Mouse (Mus musculus): Measurements from ENCODE around the gene Rgs3. TPM values are rescaled to one million over a fixed set of nuclear protein-coding genes. Genes with fewer than 3 reads are reported as not detected.

Gene Rgs3
- polyA plus RNA-seq, 1 experiment from 2014 or later = 6.6 TPM

DNA sequence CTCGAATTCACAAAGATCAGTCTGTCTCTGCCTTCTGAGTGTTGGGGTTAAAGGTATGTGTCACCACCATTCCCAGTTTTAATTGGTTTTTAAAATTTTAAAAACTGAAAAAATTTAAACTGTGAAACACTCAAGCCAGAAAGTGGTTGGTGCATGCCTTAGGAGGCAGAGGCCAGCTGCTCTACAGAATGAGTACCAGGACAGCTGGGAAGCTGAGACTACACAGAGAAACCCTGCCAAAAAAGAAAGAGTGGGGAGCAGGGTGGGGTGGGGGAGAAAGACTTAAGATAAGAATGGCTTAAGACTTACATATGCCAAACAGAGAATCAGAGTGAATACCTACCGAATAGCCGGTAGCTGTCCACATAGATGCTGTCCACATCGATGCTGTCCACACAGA lies 73.6 kb downstream of the Rgs3 start:
- H3K4me3 ChIP-seq (ENCODE audit: low read depth, low read length) = no peak overlapping the region
- H3K27me3 ChIP-seq (ENCODE audit: insufficient read depth, low read length) = no peaks in the 10 kb centered on the region
- no peak for TF ChIP-seq CTCF (IDR thresholded peaks at IDR 0.05; ENCODE audit: low read depth)
- no peak for TF ChIP-seq EP300 (IDR thresholded peaks at IDR 0.05; ENCODE audit: low read depth)
- no peak overlapping the region for H3K27ac ChIP-seq (ENCODE audit: low read depth)
- 84% methylated on average over 4 of the region's 4 CpGs for WGBS (ENCODE audit: insufficient replicate concordance)
- no peaks in the 10 kb centered on the region for H3K9me3 ChIP-seq (ENCODE audit: low read length)
- ATAC-seq (no peak), DNase-seq (no peak)
- no peak overlapping the region for H3K9ac ChIP-seq (replicated peaks)
- H3K4me1 ChIP-seq (ENCODE audit: insufficient read depth) = peaks cover 16% of the 10 kb centered on the region
- no peak overlapping the region for H3K4me2 ChIP-seq (ENCODE audit: low read depth, low read length)
- no peaks in the 10 kb centered on the region for H3K36me3 ChIP-seq (replicated peaks; ENCODE audit: insufficient read depth, low read length)

- no peak for TF ChIP-seq CTCF (IDR thresholded peaks at IDR 0.05; ENCODE audit: low read depth)
- TF ChIP-seq EP300 (IDR thresholded peaks at IDR 0.05; ENCODE audit: low read depth) = no peak
- H3K4me2 ChIP-seq (ENCODE audit: low read depth, low read length) = peak overlapping the region; percentile 32; the same call in 1 of the 2 replicates
- H3K27me3 ChIP-seq (ENCODE audit: insufficient read depth, low read length) = no peaks in the 10 kb centered on the region
- H3K27ac ChIP-seq (ENCODE audit: low read depth) = peak overlapping the region; percentile 34
- DNase-seq (peak; percentile 39), ATAC-seq (peak; percentile 61)
- no peak overlapping the region; the same call in 1 of the 2 replicates for H3K9ac ChIP-seq (replicated peaks)
- no peaks in the 10 kb centered on the region for H3K36me3 ChIP-seq (replicated peaks; ENCODE audit: insufficient read depth, low read length)
- WGBS (ENCODE audit: insufficient replicate concordance) = 29% methylated on average over 9 of the region's 13 CpGs
- peaks cover 16% of the 10 kb centered on the region for H3K4me1 ChIP-seq (ENCODE audit: insufficient read depth)
- H3K4me3 ChIP-seq (ENCODE audit: low read depth, low read length) = no peak overlapping the region
- no peaks in the 10 kb centered on the region for H3K9me3 ChIP-seq (ENCODE audit: low read length)
Measured at GRCm38 (mm10) chr4:62634054-62634591, 74.5 kb downstream of the Rgs3 start.

DNA sequence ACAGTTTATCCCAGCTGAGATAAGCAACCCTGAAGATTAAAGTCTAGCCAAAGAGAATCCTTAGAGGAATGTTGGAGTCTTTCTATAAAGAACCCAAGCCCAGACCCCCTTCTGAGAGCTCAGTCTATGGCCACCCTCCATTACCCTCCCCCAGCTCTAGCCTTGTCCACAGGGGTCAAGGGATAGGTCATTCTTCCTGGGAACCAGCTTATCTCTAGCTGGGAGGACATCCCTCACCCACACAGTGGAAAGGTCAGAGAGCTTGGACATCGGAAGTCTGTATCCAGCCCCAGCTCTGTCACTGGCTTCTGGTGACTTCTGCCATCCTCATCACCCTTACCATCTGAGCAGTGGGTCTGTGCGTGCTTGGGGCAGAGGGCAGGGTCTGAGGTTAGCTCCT lies 75.2 kb downstream of the Rgs3 start:
- Histone ChIP-seq H3K4me1 (ENCODE audit: insufficient read depth) (peaks cover 13% of the 10 kb centered on the region), H3K4me3 (ENCODE audit: low read depth, low read length) (no peak overlapping the region), H3K9ac (replicated peaks) (no peak overlapping the region), H3K9me3 (ENCODE audit: low read length) (no peaks in the 10 kb centered on the region), H3K36me3 (replicated peaks; ENCODE audit: insufficient read depth, low read length) (no peaks in the 10 kb centered on the region), H3K27me3 (ENCODE audit: insufficient read depth, low read length) (no peaks in the 10 kb centered on the region), H3K4me2 (ENCODE audit: low read depth, low read length) (0 out of 2 replicates have a peak overlapping the region, but pooled peaks have one; percentile 22), H3K27ac (ENCODE audit: low read depth) (0 out of 2 replicates have a peak overlapping the region, but pooled peaks have one; percentile 34)
- DNase-seq = no peak
- 56% methylated on average over 2 of the region's 2 CpGs for WGBS (ENCODE audit: insufficient replicate concordance)
- TF ChIP-seq EP300 (IDR thresholded peaks at IDR 0.05; ENCODE audit: low read depth) (no peak), CTCF (IDR thresholded peaks at IDR 0.05; ENCODE audit: low read depth) (no peak)
- peak; percentile 51 for ATAC-seq

GRCm38 (mm10) chr4:62636047-62636446 lies 76.4 kb downstream of the Rgs3 start:
- no peak for ATAC-seq
- no peak overlapping the region for H3K27ac ChIP-seq (ENCODE audit: low read depth)
- WGBS (ENCODE audit: insufficient replicate concordance) = 68% methylated on average over 6 of the region's 6 CpGs
- H3K27me3 ChIP-seq (ENCODE audit: insufficient read depth, low read length) = no peaks in the 10 kb centered on the region
- no peaks in the 10 kb centered on the region for H3K36me3 ChIP-seq (replicated peaks; ENCODE audit: insufficient read depth, low read length)
- DNase-seq = no peak
- no peak for TF ChIP-seq EP300 (IDR thresholded peaks at IDR 0.05; ENCODE audit: low read depth)
- TF ChIP-seq CTCF (IDR thresholded peaks at IDR 0.05; ENCODE audit: low read depth) = no peak
- H3K9ac ChIP-seq (replicated peaks) = no peak overlapping the region
- no peak overlapping the region for H3K4me3 ChIP-seq (ENCODE audit: low read depth, low read length)
- no peak overlapping the region for H3K4me2 ChIP-seq (ENCODE audit: low read depth, low read length)
- no peaks in the 10 kb centered on the region for H3K9me3 ChIP-seq (ENCODE audit: low read length)
- peaks cover 21% of the 10 kb centered on the region for H3K4me1 ChIP-seq (ENCODE audit: insufficient read depth)

- Histone ChIP-seq H3K36me3 (replicated peaks; ENCODE audit: insufficient read depth, low read length) (no peaks in the 10 kb centered on the region), H3K9ac (replicated peaks) (no peak overlapping the region), H3K9me3 (ENCODE audit: low read length) (no peaks in the 10 kb centered on the region), H3K4me1 (ENCODE audit: insufficient read depth) (peaks cover 23% of the 10 kb centered on the region), H3K27ac (ENCODE audit: low read depth) (no peak overlapping the region), H3K4me3 (ENCODE audit: low read depth, low read length) (no peak overlapping the region), H3K27me3 (ENCODE audit: insufficient read depth, low read length) (no peaks in the 10 kb centered on the region), H3K4me2 (ENCODE audit: low read depth, low read length) (no peak overlapping the region)
- no peak for DNase-seq
- 59% methylated on average over 4 of the region's 4 CpGs for WGBS (ENCODE audit: insufficient replicate concordance)
- TF ChIP-seq CTCF (IDR thresholded peaks at IDR 0.05; ENCODE audit: low read depth) (no peak), EP300 (IDR thresholded peaks at IDR 0.05; ENCODE audit: low read depth) (no peak)
- no peak for ATAC-seq
Measured at GRCm38 (mm10) chr4:62637856-62638604, 78.4 kb downstream of the Rgs3 start.

DNA sequence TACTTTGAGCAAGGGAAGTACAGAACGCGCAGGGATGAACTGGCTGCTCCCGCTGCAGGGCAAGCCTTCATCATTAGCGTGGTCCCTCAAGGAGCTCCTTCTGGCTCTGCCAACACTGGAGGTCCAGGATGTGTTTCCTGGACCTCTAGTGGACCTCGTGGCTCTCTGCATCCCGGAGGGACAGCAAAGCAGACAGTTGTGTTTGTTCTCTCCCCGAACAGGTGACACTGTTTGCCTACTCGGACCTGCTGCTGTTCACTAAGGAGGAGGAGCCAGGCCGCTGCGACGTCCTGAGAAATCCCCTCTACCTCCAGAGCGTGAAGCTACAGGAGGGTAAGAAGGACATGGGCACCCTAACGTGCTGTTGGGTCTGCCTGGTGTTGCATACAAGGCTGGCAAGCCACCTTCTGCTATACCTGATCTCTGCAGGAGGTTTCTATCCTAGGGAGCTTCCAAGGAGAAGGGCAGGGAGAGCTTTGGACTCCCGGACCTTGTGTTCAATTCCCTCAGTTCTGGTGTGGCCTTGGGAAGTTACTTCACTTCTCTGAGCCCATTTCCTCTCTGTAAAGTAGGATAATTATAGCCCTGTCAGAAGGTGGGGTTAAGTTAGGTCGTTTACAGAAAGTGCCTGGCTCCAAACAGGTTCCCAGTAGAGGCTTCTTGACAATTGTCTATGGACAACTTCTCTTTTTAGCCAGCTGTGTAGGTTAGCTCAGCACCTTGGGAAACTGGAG lies 81.0 kb downstream of the Rgs3 start:
- ATAC-seq (peak; percentile 58), DNase-seq (no peak)
- Histone ChIP-seq H3K27me3 (ENCODE audit: insufficient read depth, low read length) (no peaks in the 10 kb centered on the region), H3K4me1 (ENCODE audit: insufficient read depth) (peaks cover 10% of the 10 kb centered on the region), H3K9me3 (ENCODE audit: low read length) (no peaks in the 10 kb centered on the region), H3K36me3 (replicated peaks; ENCODE audit: insufficient read depth, low read length) (no peaks in the 10 kb centered on the region), H3K4me2 (ENCODE audit: low read depth, low read length) (peak overlapping the region; percentile 47; the same call in 1 of the 2 replicates), H3K9ac (replicated peaks) (no peak overlapping the region), H3K4me3 (ENCODE audit: low read depth, low read length) (no peak overlapping the region), H3K27ac (ENCODE audit: low read depth) (peak overlapping the region; percentile 34; the same call in 1 of the 2 replicates)
- 45% methylated on average over 15 of the region's 15 CpGs for WGBS (ENCODE audit: insufficient replicate concordance)
- TF ChIP-seq EP300 (IDR thresholded peaks at IDR 0.05; ENCODE audit: low read depth) (no peak), CTCF (IDR thresholded peaks at IDR 0.05; ENCODE audit: low read depth) (peak; percentile 33; the same call in 1 of the 2 replicates)

Measured in liver, postnatal 0 days (tissue).